7 mouse cellular contexts compared by ENCODE assay signal in genomic region chr12:105497894-105498293, GRCm38 (mm10). TPM values are rescaled to one million over a fixed set of nuclear protein-coding genes. Genes with fewer than 3 reads are reported as not detected.
DNase-seq lines count a peak whose midpoint lies in the region; ATAC-seq and TF ChIP-seq lines count a peak whose summit lies in the region.

No protein-coding gene starts in this region.

- no peaks in the 10 kb centered on the region for H3K27me3 ChIP-seq in limb, embryonic 10.5 days (ENCODE audit: low read depth, poor library complexity, severe bottlenecking)
- H3K27me3 ChIP-seq in midbrain, embryonic 15.5 days (replicated peaks): no peaks in the 10 kb centered on the region

- H3K4me2 ChIP-seq in midbrain, embryonic 15.5 days: no peak overlapping the region

- H3K36me3 ChIP-seq in limb, embryonic 10.5 days: no peaks in the 10 kb centered on the region
- H3K36me3 ChIP-seq in midbrain, embryonic 15.5 days (replicated peaks): no peaks in the 10 kb centered on the region

- no peaks in the 10 kb centered on the region for H3K4me1 ChIP-seq in cortical plate, adult 2 months (ENCODE audit: control insufficient read depth, insufficient read depth, low read length)
- peaks cover 17% of the 10 kb centered on the region for H3K4me1 ChIP-seq in limb, embryonic 10.5 days
- H3K4me1 ChIP-seq in midbrain, embryonic 15.5 days: no peaks in the 10 kb centered on the region

- TF ChIP-seq CTCF in cortical plate, adult 2 months (IDR thresholded peaks at IDR 0.05; ENCODE audit: extremely low read depth, insufficient read depth, low read length): peak; percentile 91

- H3K9ac ChIP-seq in midbrain, embryonic 15.5 days: no peak overlapping the region

- H3K4me3 ChIP-seq in cortical plate, adult 2 months (ENCODE audit: insufficient read depth, low read length): no peak overlapping the region
- H3K4me3 ChIP-seq in limb, embryonic 10.5 days: no peak overlapping the region
- no peak overlapping the region for H3K4me3 ChIP-seq in midbrain, embryonic 15.5 days

- H3K27ac ChIP-seq in cortical plate, adult 2 months (ENCODE audit: insufficient read depth, low read length): no peak overlapping the region
- peak overlapping the region; percentile 42; the same call in 1 of the 2 replicates for H3K27ac ChIP-seq in limb, embryonic 10.5 days
- no peak overlapping the region for H3K27ac ChIP-seq in midbrain, embryonic 15.5 days

- no peaks in the 10 kb centered on the region for H3K9me3 ChIP-seq in limb, embryonic 10.5 days (replicated peaks)
- no peaks in the 10 kb centered on the region for H3K9me3 ChIP-seq in midbrain, embryonic 15.5 days

- WGBS in limb, embryonic 10.5 days: 26% methylated on average over 6 of the region's 6 CpGs
- 14% methylated on average over 6 of the region's 6 CpGs for WGBS in midbrain, embryonic 15.5 days

- 0 out of 2 replicates have a peak, but pooled peaks have one; percentile 45 for ATAC-seq in midbrain, embryonic 15.5 days (replicated peaks)

- intact Hi-C loops in gastrocnemius, postnatal 36 days (cut with DNase I): loop anchor here (1.0 to 5.0 kb wide), 2 partner anchors 86 to 229 kb away; no protein-coding TSS in a partner anchor

- no peak for TF ChIP-seq POLR2A in cortical plate, adult 2 months (IDR thresholded peaks at IDR 0.05; ENCODE audit: extremely low read depth, insufficient read depth, low read length)

- peak; percentile 48 for DNase-seq in adrenal gland, adult 8-10 months
- peak; percentile 74 to 78 for DNase-seq in gastrocnemius, postnatal 36 days
- peak; percentile 87 for DNase-seq in kidney, adult 18-20 months
- DNase-seq in limb, embryonic 10.5 days (ENCODE audit: low spot score): peak; percentile 83
- DNase-seq in spleen, postnatal 4 days (ENCODE audit: low spot score in 2 of 2): peak; percentile 60 to 79

RNA-seq across cellular contexts. Expression of gene D430019H16Rik, which starts 44.2 kb away (rescaled TPM):
- total RNA-seq in adrenal gland, adult 8-10 months (2022): 10 to 100 TPM in 2 of 4 experiments, 1 to 10 TPM in 2; 5.9 to 15.8 (median 9.5) TPM
- 60.9 and 65.5 TPM in 2 replicates for polyA plus RNA-seq in cortical plate, adult 2 months (2012; rRNA removed)
- under 1 TPM; 0.23 to 0.42 TPM for total RNA-seq in gastrocnemius, postnatal 36 days (2021)
- 1.3 and 2.0 TPM in 2 replicates for polyA plus RNA-seq in limb, embryonic 10.5 days (2016; fragmentation: Nextera tagmentation; extraction: Ambion mirVana)
- 15.3 and 15.5 TPM in 2 replicates for polyA plus RNA-seq in midbrain, embryonic 15.5 days (2015; fragmentation: Nextera tagmentation; extraction: Ambion mirVana)
